Mouse (Mus musculus): Measurements from ENCODE around the gene Slc15a1.
A peak's percentile ranks its signal among the peaks of the same experiment; 100 is the strongest.
"Not testable (repeated sequence)": the region's sequence is repeated elsewhere in the genome, so short reads cannot be mapped to it uniquely, and the experiment has no call there.

Slc15a1 gene

GRCm38 (mm10) chr14:121450504-121451423 lies 54.3 kb downstream of the Slc15a1 start:
- DNase-seq, result peak; percentile 68 to 80

- peak in 1 of 2 experiments; percentile 19 for DNase-seq
Measured at GRCm38 (mm10) chr14:121446951-121447350, 58.1 kb downstream of the Slc15a1 start.

- peak; percentile 89 to 90 for DNase-seq
Measured at GRCm38 (mm10) chr14:121445194-121445593, 59.9 kb downstream of the Slc15a1 start.

GRCm38 (mm10) chr14:121440807-121441206 lies 64.2 kb downstream of the Slc15a1 start:
- DNase-seq, result no peak

- peak; percentile 71 to 80 for DNase-seq
Measured at GRCm38 (mm10) chr14:121437026-121437425, 68.0 kb downstream of the Slc15a1 start.

- DNase-seq, result no peak
Measured at GRCm38 (mm10) chr14:121436455-121436854, 68.6 kb downstream of the Slc15a1 start.

GRCm38 (mm10) chr14:121435794-121436193 lies 69.3 kb downstream of the Slc15a1 start:
- DNase-seq, result no peak

- DNase-seq, result no peak
Measured at GRCm38 (mm10) chr14:121431261-121431660, 73.8 kb downstream of the Slc15a1 start.

- DNase-seq, result no peak
Measured at GRCm38 (mm10) chr14:121429854-121430535, 75.1 kb downstream of the Slc15a1 start.

- no peak for DNase-seq
Measured at GRCm38 (mm10) chr14:121428148-121428547, 76.9 kb downstream of the Slc15a1 start.

- DNase-seq, result no peak
Measured at GRCm38 (mm10) chr14:121426743-121427142, 78.3 kb downstream of the Slc15a1 start.

GRCm38 (mm10) chr14:121425004-121425793 lies 79.9 kb downstream of the Slc15a1 start:
- peak in 1 of 2 experiments; percentile 45 for DNase-seq

- DNase-seq, result no peak
Measured at GRCm38 (mm10) chr14:121423341-121423751, 81.7 kb downstream of the Slc15a1 start.

GRCm38 (mm10) chr14:121422664-121423340 lies 82.2 kb downstream of the Slc15a1 start:
- DNase-seq, result no peak

- DNase-seq, result no peak
Measured at GRCm38 (mm10) chr14:121422000-121422399, 83.1 kb downstream of the Slc15a1 start.

- peak; percentile 54 to 61 for DNase-seq
Measured at GRCm38 (mm10) chr14:121417594-121417993, 87.5 kb downstream of the Slc15a1 start.

GRCm38 (mm10) chr14:121416626-121417319 lies 88.3 kb downstream of the Slc15a1 start:
- no peak for DNase-seq

- DNase-seq, result no peak
Measured at GRCm38 (mm10) chr14:121414635-121415241, 90.3 kb downstream of the Slc15a1 start.

GRCm38 (mm10) chr14:121413726-121414125 lies 91.3 kb downstream of the Slc15a1 start:
- not testable (repeated sequence) for DNase-seq
